Mouse (Mus musculus) large intestine, adult 2 months (tissue): ENCODE measurements around the gene Orc3. TPM values are rescaled to one million over a fixed set of nuclear protein-coding genes. Genes with fewer than 3 reads are reported as not detected.

ENCODE experiments used
- DNase-seq: peaks from one replicate; pipeline ENCODE4 v3.0.0-alpha.2; 2012; ENCODE audit warnings: low read depth, low spot score
- WGBS: fragments of 180-500 bp; shearing (Covaris S2); methylation state at CpG from one replicate; pipeline ENCODE4 v1.1.7; 2018; 5-methylcytosine and 5-hydroxymethylcytosine counted together
- polyA plus RNA-seq: library from polyadenylated mRNA; depleted of rRNA; stranded (reverse); fragments of >200 nt; gene quantifications from 2 replicates; pipeline ENCODE4 v1.2.3, GENCODE M21; 2012; rRNA removed

Gene Orc3
- polyA plus RNA-seq, 1 experiment = 8.9 TPM

GRCm38 (mm10) chr4:34526771-34527170 is 88.0 kb downstream of the Orc3 start:
- 66% methylated on average over 3 of the region's 3 CpGs for WGBS
- DNase-seq = no peak

- no peak for DNase-seq
- WGBS = 89% methylated on average over 4 of the region's 4 CpGs
Observed at GRCm38 (mm10) chr4:34523586-34523985, 91.2 kb downstream of the Orc3 start.

GRCm38 (mm10) chr4:34522846-34523245 is 91.9 kb downstream of the Orc3 start:
- no peak for DNase-seq
- WGBS = 61% methylated on average over 3 of the region's 3 CpGs

Other genes with a start within 250 kb of the Orc3 start
- gene Akirin2, start 64.0 kb downstream of the Orc3 start, polyA plus RNA-seq = 17.9 and 20.6 TPM in 2 replicates
- 14.7 and 14.8 TPM in 2 replicates for gene Rars2, start within 50 bp of the Orc3 start, polyA plus RNA-seq
- gene Slc35a1, start 72.5 kb upstream of the Orc3 start, polyA plus RNA-seq = 13.1 and 15.5 TPM in 2 replicates
- not detected in 2 replicates for gene Cfap206, start 115.3 kb upstream of the Orc3 start, polyA plus RNA-seq
- not detected in 2 replicates for gene Gm136, start 141.3 kb upstream of the Orc3 start, polyA plus RNA-seq
- gene Smim8, start 163.5 kb upstream of the Orc3 start, polyA plus RNA-seq = 4.9 and 5.6 TPM in 2 replicates